Mouse (Mus musculus): ENCODE data around the gene Itpr2.

Gene Itpr2

DNA sequence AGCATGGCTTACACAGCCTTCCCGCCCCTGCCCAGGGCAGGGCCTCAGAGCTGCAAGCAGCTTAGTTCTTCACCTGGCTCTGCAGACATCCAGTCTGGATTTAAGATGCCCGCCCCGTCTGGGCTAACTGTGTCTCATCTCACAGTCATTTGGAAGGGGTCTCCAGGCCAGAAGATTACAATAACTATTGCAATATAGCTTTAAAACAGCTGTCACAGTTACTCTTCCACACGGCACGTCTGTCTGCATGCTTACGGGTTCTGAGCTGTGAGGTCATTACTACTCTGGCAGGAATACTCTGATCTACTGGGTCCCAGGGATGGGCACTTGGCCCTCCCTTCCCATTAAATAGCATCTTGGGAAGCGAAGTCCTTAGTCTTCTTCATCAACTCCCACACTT, 393.3 kb downstream of the Itpr2 start:
- DNase-seq (ENCODE audit: low spot score): no peak

DNA sequence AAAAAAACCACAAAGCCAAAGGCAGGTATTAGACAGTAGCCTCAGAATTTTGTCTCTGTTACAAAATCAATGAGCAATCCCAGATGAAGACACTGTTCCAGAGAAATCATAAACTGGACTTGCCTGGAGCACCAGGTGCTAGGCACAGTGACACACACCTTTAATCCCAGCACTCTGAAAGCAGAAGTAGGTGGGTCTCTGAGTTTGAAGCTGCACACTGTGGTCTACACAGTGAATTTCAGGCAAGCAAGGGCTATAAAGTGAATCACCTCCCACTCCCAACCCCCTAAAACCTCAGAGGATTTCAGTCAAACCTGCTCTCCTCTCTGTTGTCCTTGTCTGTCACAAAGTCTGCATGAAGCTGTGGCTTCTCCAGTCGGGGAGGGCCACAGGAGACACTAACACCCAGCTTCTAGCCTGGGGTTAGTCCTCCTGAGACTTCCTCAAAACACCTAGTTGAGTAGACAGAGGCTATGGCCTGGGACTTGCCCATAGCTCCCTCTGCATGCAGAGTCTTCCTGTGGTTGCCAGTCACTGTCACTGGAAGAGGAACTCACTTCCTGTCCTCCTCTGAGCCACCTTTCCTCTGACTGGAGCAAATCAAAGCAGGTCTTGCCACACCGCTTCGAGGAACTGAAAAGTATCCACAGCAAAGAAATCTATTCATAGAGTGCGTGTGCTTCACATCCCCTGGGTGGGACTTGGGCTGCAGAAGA, 394.7 kb downstream of the Itpr2 start:
- no peak for DNase-seq (ENCODE audit: low spot score)

DNA sequence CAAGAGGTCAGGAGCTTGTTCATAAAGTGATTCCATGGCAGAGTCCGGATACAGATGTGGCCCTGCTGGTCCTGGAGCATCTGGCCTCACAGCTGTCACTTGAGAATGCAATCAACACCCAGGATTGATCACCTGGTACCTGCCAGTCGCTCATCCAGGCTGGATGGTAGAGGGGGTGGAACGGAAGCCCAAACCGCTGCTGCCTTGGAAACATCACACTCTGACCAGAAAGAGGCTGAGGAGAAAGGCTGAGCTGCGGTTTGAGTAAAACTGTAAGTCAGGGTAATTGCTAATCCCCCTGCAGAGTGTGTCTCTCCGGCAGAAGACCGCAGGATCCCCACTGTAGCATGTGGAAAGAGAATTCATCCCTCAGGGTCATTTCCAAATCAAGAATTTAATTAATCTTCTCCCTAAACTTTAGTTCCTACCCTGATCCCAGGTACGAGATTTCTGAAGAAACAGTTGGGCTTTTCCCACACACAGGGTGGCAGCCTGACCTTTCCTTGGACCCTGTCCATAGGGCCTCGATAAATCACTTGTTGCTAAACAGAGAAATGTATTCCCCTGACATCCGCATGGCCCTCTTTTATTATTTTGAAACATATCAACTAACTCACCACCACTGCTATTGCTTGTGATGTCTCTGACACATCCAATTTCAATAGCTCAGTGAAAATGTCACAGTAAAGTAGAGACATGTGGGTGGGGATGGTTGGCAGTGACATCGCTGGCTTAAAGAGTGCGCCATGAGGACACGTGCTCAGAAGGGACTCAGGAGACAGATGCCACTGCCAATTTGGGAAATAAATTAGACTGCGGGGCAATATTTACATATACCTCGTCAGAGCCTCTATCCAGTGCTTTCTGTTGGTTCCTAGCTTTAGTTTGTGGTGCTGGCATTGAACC, 418.7 kb downstream of the Itpr2 start:
- DNase-seq (ENCODE audit: low spot score): no peak

DNA sequence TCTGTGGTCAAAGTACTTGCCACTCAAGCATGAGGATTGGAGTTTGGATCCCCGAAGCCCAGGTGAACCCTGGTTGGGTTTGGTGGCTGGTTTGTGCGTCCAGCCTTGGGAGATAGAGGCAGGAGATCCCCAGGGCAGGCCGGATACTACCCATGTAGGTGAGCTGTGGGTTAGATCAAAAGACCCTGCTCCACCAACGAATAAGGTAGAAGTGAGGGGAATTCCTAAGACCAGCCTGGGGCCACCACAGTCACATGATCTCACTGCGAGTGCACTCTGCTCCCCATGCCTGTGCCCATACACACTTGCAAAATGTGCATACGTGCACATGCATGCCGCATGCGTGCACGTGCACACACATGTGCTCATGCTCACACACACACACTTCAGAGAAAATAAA, 419.5 kb downstream of the Itpr2 start:
- DNase-seq (ENCODE audit: low spot score): no peak

DNA sequence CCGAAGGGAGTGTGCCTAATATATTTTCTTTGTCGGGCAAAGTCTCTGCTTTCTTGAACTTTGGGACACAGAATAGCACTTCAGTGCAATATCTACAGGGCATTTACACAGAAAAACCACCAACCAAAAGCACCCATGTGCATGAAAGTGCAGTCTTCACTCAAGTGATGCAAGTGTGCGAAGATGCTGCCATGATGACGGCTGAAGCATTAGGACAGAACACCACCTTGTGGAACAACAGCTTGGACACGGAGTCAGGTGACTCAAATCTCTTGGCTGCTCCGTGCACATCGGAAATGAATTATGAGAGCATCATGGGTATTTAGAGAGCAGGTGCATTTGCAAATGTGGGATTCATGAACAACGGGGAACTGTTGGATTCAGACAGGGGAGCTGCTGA, 420.4 kb downstream of the Itpr2 start:
- DNase-seq (ENCODE audit: low spot score): no peak

DNA sequence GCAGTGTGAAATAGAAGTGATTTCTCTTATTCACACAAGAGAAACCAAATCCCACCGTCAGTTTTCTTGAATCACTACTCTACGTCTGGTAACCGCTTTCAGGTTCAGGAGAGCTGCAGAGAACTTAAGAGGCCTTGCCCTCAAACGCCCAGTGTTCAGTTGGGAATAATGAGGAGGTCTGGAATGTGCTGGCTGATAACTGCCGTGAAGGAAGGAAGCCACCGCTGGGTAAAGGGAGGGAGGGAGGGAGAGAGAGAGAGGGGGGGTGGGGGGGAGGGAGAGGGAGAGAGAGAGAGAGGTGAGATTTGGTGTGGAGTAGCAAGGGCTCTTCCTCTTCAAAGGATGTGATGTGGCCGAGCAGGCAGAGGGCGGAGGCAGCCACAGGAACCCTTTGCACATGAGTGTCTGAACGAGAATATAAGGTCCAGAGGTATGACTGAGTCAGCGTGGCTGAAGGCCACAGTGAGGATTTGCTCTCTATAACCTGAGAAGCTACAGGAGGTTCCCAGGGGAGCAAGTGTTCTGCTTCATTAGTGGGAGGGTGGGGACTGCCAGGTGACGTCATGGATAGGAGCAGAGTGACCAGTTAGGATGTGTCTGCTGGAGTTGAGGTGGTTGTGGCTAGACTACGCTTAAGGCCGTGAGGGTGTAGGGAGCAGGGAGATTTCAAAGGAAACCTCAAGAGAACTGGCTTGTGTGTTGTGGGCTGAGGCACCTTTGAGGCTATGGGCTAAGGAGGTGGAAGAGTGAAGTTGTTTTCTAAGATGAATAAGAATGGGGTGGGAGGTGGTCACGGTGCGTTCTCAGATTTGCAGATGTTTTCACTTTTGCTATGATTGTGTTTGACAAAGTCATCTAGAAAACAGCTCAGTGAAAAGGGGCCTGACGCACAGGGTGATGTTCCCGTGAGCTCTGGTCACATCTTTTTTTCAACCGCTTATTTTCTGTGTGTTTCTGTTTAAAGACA, 421.2 kb downstream of the Itpr2 start:
- no peak for DNase-seq (ENCODE audit: low spot score)

DNA sequence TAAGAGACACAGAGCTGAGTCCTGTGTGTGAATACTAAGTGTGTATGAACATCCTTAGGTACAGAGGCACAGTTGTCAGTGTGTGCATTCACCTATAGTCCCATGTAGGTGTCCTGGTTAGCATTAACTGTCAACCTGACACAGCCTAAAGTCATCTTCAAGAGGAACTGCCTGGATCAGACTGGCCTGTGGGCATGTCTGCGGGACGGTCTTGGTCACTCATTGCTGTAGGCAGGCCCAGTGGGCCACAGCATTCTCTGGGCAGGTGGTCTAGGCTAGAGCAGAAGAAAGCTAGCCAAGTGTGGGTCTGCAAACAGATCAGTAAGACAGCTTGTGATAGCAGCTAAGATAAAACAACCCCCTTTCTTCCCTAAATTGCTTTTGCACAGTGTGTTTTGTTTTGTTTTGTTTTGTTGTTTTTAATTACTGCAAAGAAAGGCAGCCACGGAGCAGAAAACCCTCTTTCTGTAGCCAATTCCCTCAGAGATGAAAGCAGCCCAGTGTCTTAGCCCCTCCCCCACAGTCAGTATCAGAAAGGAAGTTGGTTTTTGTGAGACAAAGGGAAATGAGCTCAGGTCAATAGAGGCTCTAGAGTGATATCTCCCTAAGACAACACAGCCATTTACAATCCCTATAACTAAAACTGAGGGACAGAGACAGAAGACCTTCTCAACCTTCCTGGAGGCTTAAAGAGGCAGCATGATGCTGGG, 422.1 kb downstream of the Itpr2 start:
- DNase-seq (ENCODE audit: low spot score): no peak

DNA sequence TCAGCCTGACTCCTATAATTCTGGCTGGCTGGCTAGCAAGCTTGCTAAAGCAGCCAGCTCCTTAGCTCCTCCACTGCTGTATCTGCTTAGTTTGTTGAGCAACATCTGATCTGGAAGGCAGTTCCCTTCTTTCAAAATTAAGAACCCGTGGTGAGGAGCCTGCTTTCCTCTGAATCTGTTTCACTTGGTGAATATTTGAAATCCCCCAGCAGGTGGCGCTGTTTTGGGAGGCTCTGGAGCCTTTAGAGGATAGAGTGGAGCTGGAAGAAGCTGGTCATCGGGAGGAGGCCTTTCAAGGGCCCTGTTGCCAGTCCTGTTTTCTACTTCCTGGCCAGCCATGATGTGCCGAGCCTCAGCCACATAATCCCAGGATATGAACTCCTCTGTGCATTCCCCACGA, 422.8 kb downstream of the Itpr2 start:
- no peak for DNase-seq (ENCODE audit: low spot score)

DNA sequence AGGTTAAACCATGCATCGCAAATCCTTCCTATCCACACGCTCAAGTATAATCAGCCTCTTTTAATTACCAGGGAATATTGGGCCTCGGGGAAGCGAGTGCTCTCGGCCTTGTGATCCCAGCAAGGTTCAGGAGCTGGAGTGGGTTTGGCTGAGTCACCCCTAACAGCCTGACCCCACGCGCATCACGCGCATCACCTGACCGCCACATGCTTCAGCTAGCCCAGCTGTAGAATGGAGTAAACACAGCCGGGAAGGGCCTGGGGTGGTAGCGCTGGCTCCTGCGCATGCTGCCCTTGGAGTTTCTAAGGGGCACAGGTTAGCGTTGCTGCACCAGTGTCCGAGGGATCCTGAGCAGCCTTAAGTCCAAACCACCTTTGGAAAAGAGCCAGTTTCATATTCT, 423.9 kb downstream of the Itpr2 start:
- no peak for DNase-seq (ENCODE audit: low spot score)

DNA sequence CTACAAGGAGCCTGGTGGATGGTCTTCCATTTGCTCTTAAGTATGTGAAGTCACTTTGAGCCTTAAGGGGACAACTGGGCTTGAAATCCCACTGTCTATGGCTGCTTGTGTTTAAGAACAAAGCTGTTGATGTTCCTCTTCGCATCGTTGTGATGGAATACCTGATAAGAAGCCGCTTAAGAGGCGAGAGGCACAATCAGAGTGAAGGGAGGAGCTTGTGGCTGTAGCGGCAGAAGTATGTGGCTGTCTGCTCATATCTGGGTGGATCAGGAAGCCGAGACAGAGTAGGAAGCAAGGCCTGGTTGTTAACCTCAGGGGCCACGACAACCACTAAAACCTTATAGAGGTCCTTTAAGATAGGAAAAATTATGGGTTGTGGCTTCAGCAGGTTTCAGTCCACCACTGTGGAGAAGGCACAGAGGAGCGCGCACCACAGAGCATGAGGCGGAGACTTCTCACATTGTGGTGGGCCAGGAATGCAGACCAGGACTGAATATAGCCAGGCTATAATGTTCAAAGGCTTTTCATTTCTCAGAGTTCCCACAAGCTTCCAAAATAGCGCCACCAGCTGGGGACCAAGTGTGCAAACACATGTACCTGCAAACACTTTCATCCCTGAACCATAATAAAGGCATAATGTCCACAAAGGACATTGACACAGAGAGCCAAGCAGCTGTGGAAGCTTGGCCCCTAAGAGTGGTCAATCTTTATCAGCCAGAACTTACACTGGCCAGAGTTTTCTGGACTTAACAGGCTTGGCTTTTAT, 424.7 kb downstream of the Itpr2 start:
- no peak for DNase-seq (ENCODE audit: low spot score)

DNA sequence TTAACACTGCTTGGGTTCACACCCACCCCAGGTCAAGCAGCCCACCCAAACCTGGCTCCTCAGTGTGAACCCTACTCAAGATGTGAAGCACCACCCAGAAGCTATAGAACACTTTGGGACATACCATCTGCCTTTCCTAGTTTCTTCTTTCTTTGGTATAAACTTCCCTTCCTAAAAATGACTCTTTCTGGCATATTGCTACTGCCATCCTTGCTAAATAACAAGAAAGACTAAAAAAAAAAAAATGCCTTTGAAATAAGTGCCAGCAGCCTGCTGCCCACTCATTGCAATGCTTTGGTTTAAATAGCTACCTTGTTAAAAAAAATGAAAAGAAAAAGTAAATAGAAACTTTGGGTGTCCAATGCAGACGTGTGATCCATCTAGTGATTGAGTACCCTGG, 429.2 kb downstream of the Itpr2 start:
- DNase-seq (ENCODE audit: low spot score): no peak

DNA sequence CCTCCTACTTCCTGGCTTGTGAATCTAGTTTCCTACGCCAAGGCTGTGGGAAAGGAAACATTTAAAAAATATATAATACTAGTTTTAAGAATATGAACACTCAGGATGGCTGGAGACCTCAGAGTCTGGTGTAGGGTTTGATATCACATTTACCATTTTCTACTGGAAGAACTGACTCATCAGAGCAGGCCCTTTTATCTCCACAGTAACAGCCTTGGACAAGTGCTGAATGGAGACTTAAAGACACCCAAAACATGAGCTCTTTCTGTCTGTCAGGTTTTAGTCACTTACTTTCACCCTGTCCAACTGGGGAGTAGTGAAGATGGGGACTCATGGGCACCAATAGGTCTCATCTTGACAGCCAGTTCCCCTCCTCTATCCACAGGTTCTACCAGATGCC, 430.1 kb downstream of the Itpr2 start:
- no peak for DNase-seq (ENCODE audit: low spot score)
